Mouse (Mus musculus) C2C12 (cell line): ENCODE measurements around the gene Tas2r119. TPM values are rescaled to one million over a fixed set of nuclear protein-coding genes. Genes with fewer than 3 reads are reported as not detected.

Experiments
- H3K27me3 ChIP-seq: one replicate; pipeline ENCODE4 v1.6.1; 2011; ENCODE audit not compliant: control insufficient read depth, insufficient read depth, insufficient read length
- H3K36me3 ChIP-seq: one replicate; pipeline ENCODE4 v1.6.1; 2011; ENCODE audit not compliant: control insufficient read depth, insufficient read depth
- H3K4me3 ChIP-seq: one replicate; pipeline ENCODE4 v1.5.1; 2011; ENCODE audit warnings: mild to moderate bottlenecking, control low read depth; ENCODE audit not compliant: poor library complexity, insufficient read depth, severe bottlenecking
- H3K79me2 ChIP-seq: one replicate; pipeline ENCODE4 v1.6.1; 2011; ENCODE audit not compliant: control insufficient read depth, insufficient read depth
- H3K79me3 ChIP-seq: one replicate; pipeline ENCODE4 v1.6.1; 2011; ENCODE audit warnings: low read depth, control low read depth
- H3ac ChIP-seq: one replicate; pipeline ENCODE3; 2011; ENCODE audit warnings: low read depth; ENCODE audit not compliant: control insufficient read depth, insufficient read length
- CEBPB ChIP-seq: IDR thresholded peaks from one replicate; pipeline ENCODE4 v1.6.1; 2011; ENCODE audit warnings: low read depth, mild to moderate bottlenecking, control low read depth, moderate library complexity
- CTCF ChIP-seq: IDR thresholded peaks from one replicate; pipeline ENCODE4 v1.5.1; 2011; ENCODE audit not compliant: control insufficient read depth, insufficient read depth, insufficient read length
- FOSL1 ChIP-seq: IDR thresholded peaks from one replicate; pipeline ENCODE4 v1.8.0; 2011; ENCODE audit warnings: mild to moderate bottlenecking, low read length; ENCODE audit not compliant: poor library complexity, insufficient read depth, severe bottlenecking
- MAX ChIP-seq: IDR thresholded peaks from one replicate; pipeline ENCODE4 v1.6.1; 2011; ENCODE audit warnings: mild to moderate bottlenecking, control low read depth
- MYOD1 ChIP-seq: IDR thresholded peaks from one replicate; pipeline ENCODE4 v1.6.1; 2011; ENCODE audit warnings: low read depth; ENCODE audit not compliant: control insufficient read depth, insufficient read length
- MYOG ChIP-seq: IDR thresholded peaks from one replicate; pipeline ENCODE4 v1.6.1; 2011; ENCODE audit not compliant: control insufficient read depth, insufficient read length; ENCODE audit errors: extremely low read depth
- USF1 ChIP-seq: IDR thresholded peaks from one replicate; pipeline ENCODE4 v1.6.1; 2011; ENCODE audit warnings: low read depth, mild to moderate bottlenecking, control low read depth, moderate library complexity
- polyA plus RNA-seq: library from polyadenylated mRNA; unstranded; fragments of >200 nt; fragmentation: generic; extraction: Trizol; gene quantifications from one replicate; pipeline ENCODE4 v1.2.1, GENCODE M21; 2012; ENCODE audit warnings: missing spikeins

Gene Tas2r119
- polyA plus RNA-seq, 1 experiment, result not detected

DNA sequence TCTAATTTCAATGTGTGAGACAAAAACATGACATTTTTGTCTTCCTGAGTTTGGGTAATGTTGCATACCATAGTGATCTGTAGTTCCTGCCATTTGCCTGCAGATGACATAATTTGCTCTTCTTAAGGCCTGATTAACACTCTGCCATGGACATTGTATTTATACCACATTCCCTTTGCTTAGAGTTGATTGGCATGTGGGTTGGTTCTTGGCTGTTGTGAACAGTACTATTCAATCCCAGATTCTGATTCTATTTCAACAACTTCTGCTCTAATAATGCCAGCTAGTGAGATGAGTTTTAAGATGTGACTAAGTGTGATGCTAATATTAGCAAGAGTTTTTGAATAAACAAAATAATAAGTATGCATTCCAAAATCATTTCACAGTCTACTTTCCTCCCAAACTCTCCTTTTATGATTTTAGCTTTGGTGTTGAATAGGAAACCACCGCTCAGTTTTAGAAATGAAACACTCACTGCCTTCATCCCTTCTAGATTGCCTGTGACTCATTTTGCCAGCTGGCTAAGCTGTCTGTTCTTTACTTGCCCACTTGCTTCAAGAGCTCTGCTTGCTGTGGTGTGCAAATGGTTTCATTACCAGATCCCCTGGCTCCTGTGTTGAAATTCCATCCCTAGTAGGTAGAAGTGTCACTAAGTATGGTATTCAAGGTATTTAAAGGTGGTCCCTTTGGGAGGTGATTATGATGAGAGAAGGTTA is 3.1 kb downstream of the Tas2r119 start:
- no peak for TF ChIP-seq CEBPB
- TF ChIP-seq MYOD1, result peak; percentile 10
- H3K79me2 ChIP-seq, result no peaks in the 10 kb centered on the region
- no peak overlapping the region for H3K4me3 ChIP-seq

DNA sequence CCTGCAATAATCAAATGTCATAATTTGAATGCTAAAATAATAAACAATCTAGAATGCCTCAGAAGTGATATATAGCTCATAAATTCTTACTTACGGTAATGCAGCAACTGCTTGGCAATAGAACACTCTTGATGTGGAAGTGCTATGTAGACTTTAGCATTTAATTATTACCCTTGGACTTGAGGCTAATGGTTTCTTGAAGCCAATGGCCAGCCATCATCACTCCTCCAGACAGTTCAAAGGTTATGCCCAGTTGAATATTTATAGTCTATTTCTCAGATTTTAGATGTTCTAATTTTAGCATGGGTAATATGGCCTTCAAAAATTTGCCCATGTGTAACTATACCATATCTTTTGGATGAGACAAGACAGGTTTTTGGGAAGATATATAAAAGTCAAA is 4.9 kb downstream of the Tas2r119 start:
- no peaks in the 10 kb centered on the region for H3K79me3 ChIP-seq
- H3K4me3 ChIP-seq, result no peak overlapping the region
- H3K27me3 ChIP-seq, result no peaks in the 10 kb centered on the region
- no peaks in the 10 kb centered on the region for H3K79me2 ChIP-seq
- no peak overlapping the region for H3ac ChIP-seq
- no peaks in the 10 kb centered on the region for H3K36me3 ChIP-seq
- TF ChIP-seq MAX (no peak), CTCF (no peak), MYOD1 (no peak), CEBPB (no peak), USF1 (no peak), FOSL1 (no peak), MYOG (no peak)

More for the DNA sequence above, 3.1 kb downstream of the Tas2r119 start:
- Histone ChIP-seq H3ac (no peak overlapping the region), H3K79me3 (no peaks in the 10 kb centered on the region), H3K36me3 (no peaks in the 10 kb centered on the region), H3K27me3 (no peaks in the 10 kb centered on the region)

DNA sequence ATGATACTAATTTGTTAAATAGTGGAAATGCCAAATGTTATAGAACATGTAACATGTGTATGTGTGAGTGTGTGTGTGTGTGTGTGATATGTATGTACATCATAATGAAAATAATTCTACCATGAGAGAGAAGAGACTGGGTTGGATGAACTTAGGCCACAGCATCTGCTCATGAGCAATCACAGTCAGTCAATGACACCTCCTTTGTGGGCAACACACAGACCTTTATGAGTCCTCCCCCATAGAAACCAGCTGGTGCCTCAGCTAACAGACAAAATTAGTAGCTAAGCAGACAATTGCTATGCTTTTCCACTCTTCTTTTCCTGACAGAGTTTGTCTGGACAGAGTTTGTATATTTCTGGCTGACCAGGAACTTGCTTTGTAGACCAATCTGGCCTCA is 7.9 kb downstream of the Tas2r119 start:
- Histone ChIP-seq H3K79me2 (no peaks in the 10 kb centered on the region), H3K79me3 (no peaks in the 10 kb centered on the region), H3ac (no peak overlapping the region), H3K27me3 (no peaks in the 10 kb centered on the region), H3K36me3 (no peaks in the 10 kb centered on the region), H3K4me3 (no peak overlapping the region)
- TF ChIP-seq MAX (no peak), MYOD1 (no peak), CEBPB (no peak), FOSL1 (no peak), MYOG (no peak), CTCF (no peak)

DNA sequence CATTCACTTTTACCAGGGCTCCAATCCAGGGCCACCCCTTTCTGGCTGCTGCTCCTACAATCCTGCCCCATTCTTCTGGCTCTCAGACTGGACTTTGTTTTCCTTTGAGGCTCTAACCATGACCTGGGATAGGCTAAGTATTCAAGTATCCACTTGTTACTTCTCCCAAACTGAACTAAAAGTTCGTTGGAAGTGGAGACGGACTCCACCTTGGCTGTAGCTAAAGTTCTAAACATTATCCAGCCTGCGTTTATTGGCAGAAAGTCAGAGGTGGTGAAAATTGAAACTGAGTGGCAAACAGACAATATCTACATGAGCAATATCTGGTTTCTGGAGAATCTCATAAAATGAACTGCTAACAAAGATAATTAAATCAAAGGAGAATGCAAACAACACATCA is 12.8 kb downstream of the Tas2r119 start:
- TF ChIP-seq MYOD1 (no peak), MYOG (no peak), CEBPB (no peak), FOSL1 (no peak), MAX (no peak), USF1 (no peak), CTCF (no peak)
- no peaks in the 10 kb centered on the region for H3K36me3 ChIP-seq
- no peaks in the 10 kb centered on the region for H3K27me3 ChIP-seq
- no peak overlapping the region for H3K4me3 ChIP-seq
- no peaks in the 10 kb centered on the region for H3K79me2 ChIP-seq
- no peaks in the 10 kb centered on the region for H3K79me3 ChIP-seq
- H3ac ChIP-seq, result no peak overlapping the region

DNA sequence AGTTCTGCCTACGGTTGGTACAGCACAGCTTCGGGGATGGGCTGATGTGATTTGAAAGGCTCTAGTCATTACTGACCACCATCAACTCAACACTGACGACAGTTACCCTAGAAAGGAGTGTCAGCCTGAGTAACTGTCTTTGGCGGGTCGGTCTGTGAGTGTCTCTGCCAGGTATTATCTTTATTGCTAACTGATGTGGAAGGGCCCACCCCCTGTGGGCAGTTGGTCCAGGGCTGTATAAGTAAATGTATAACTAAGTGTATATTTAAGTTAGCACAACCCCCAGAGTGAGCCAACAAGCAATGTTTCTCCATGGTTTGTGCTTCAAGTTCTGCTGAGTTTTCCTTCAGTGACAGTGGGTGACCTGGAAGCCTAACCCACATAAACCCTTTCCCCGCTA is 13.3 kb downstream of the Tas2r119 start:
- Histone ChIP-seq H3K36me3 (no peaks in the 10 kb centered on the region), H3K79me2 (no peaks in the 10 kb centered on the region), H3K27me3 (no peaks in the 10 kb centered on the region), H3ac (no peak overlapping the region), H3K4me3 (no peak overlapping the region), H3K79me3 (no peaks in the 10 kb centered on the region)
- TF ChIP-seq MYOG (no peak), CTCF (no peak)

DNA sequence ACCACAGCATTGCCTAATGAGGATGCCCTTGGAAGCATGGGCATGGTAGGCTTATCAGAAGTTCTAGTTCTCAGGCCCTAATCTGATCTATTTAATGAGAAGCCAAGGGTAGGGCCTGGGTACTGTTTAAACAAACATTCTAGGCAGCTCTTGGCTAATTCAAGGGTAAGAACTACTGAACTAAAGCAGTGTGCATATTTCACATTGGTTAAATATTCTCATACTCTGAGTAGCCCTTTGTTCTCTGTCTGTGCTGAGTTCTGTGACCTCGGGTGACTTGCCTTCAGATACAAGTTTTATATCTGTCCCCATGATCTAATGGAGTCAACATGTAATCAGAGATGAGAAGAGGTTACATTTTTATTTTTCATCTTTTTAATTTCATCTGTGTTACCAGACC is 15.9 kb downstream of the Tas2r119 start:
- no peaks in the 10 kb centered on the region for H3K36me3 ChIP-seq
- no peak overlapping the region for H3ac ChIP-seq
- no peaks in the 10 kb centered on the region for H3K27me3 ChIP-seq
- no peaks in the 10 kb centered on the region for H3K79me3 ChIP-seq
- H3K4me3 ChIP-seq, result no peak overlapping the region
- no peaks in the 10 kb centered on the region for H3K79me2 ChIP-seq
- TF ChIP-seq MYOD1 (no peak), CEBPB (no peak), CTCF (no peak), USF1 (no peak), MAX (no peak), FOSL1 (no peak), MYOG (no peak)
